Mouse (Mus musculus) kidney, adult 2 months (tissue): ENCODE measurements at regions not wholly inside any gene's neighbourhood (a gene's known extent, or its start where the extent isn't known, plus 50 kb on each side); places are given as distances from the start of the nearest gene placed in this dataset.

Experiments used
- CTCF ChIP-seq: fragments of 200-500 bp; conservative IDR thresholded peaks from 2 replicates; pipeline ENCODE4 v1.5.1; 2011; ENCODE audit warnings: low read depth, mild to moderate bottlenecking, control low read depth, low read length, moderate library complexity, mixed read lengths; ENCODE audit not compliant: insufficient read depth, insufficient read length
- POLR2A ChIP-seq: fragments of 200-500 bp; IDR thresholded peaks from one replicate; pipeline ENCODE4 v1.6.1; 2011; ENCODE audit warnings: low read depth, low read length, control low read depth

- TF ChIP-seq CTCF: no peak
- TF ChIP-seq POLR2A: no peak
These were observed 752.4 kb downstream of the Trib2 start for GRCm38 (mm10) chr12:15064351-15064750.
